Mouse (Mus musculus): ENCODE measurements at regions not wholly inside any gene's neighbourhood (a gene's known extent, or its start where the extent isn't known, plus 50 kb on each side); places are given as distances from the start of the nearest gene placed in this dataset.

DNA sequence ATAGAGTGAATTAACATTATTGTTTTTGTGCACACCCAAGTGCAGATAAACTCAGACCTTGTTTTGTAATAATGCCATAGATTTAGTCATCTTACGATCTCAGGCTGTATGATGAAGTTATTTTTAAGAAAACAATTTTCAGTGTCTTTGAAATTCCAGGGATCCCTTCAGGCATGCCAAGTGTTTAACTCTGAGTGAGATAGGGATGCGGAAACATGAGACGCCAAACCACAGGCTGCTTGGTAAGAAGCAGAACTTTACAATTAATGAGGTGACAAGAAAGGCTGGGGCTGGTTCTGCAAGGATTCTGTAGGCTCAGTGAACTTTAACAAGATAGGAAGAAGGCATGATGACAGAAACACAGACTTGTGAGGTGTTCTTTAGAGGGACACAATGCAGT is 292.3 kb upstream of the Alcam start:
- no peak for ATAC-seq (ENCODE audit: low FRiP score)
- Histone ChIP-seq H3K4me2 (replicated peaks; ENCODE audit: low read depth, low read length) (no peak overlapping the region), H3K9ac (ENCODE audit: low read depth, low read length) (no peak overlapping the region), H3K4me3 (ENCODE audit: low read depth, low read length) (no peak overlapping the region), H3K27me3 (ENCODE audit: control insufficient read depth, insufficient read depth, low read length) (no peaks in the 10 kb centered on the region), H3K4me1 (replicated peaks; ENCODE audit: control insufficient read depth, insufficient read depth, low read length) (no peaks in the 10 kb centered on the region), H3K27ac (ENCODE audit: low read depth, low read length) (no peak overlapping the region), H3K36me3 (ENCODE audit: control insufficient read depth, insufficient read depth, low read length) (no peaks in the 10 kb centered on the region), H3K9me3 (ENCODE audit: control insufficient read depth, low read length) (no peaks in the 10 kb centered on the region)
- no peak for DNase-seq (ENCODE audit: low spot score)
- 78% methylated on average over 3 of the region's 3 CpGs for WGBS

DNA sequence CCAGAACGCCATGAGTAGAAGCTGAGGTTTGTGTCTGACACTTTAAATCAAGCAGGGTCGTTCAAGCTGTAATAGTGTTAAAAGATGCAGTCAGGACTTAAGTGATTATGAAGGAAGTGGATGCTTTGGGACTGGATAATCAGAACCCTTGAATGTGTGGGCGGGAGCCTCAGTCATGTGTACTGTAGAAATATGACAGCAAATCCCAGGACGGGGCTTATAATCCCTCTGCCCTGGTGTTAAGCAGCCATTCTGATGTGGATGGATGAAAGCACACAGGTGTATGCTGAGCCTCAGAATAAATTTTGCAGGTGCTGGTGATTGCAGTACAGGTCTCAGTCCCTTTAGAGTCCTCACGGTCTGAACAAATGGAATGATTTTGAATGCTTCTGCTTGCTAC is 290.8 kb upstream of the Alcam start:
- Histone ChIP-seq H3K9ac (ENCODE audit: low read depth, low read length) (no peak overlapping the region), H3K9me3 (ENCODE audit: control insufficient read depth, low read length) (no peaks in the 10 kb centered on the region), H3K4me1 (replicated peaks; ENCODE audit: control insufficient read depth, insufficient read depth, low read length) (no peaks in the 10 kb centered on the region), H3K27ac (ENCODE audit: low read depth, low read length) (no peak overlapping the region), H3K36me3 (ENCODE audit: control insufficient read depth, insufficient read depth, low read length) (no peaks in the 10 kb centered on the region), H3K4me2 (replicated peaks; ENCODE audit: low read depth, low read length) (no peak overlapping the region), H3K27me3 (ENCODE audit: control insufficient read depth, insufficient read depth, low read length) (no peaks in the 10 kb centered on the region), H3K4me3 (ENCODE audit: low read depth, low read length) (no peak overlapping the region)
- DNase-seq (ENCODE audit: low spot score) (no peak), ATAC-seq (ENCODE audit: low FRiP score) (no peak)
- WGBS = 89% methylated on average over 5 of the region's 5 CpGs

- DNase-seq (ENCODE audit: low spot score) = no peak
- Histone ChIP-seq H3K4me1 (replicated peaks; ENCODE audit: control insufficient read depth, insufficient read depth, low read length) (no peaks in the 10 kb centered on the region), H3K27me3 (ENCODE audit: control insufficient read depth, insufficient read depth, low read length) (no peaks in the 10 kb centered on the region), H3K27ac (ENCODE audit: low read depth, low read length) (no peak overlapping the region), H3K4me3 (ENCODE audit: low read depth, low read length) (no peak overlapping the region), H3K4me2 (replicated peaks; ENCODE audit: low read depth, low read length) (no peak overlapping the region), H3K9me3 (ENCODE audit: control insufficient read depth, low read length) (no peaks in the 10 kb centered on the region), H3K9ac (ENCODE audit: low read depth, low read length) (no peak overlapping the region), H3K36me3 (ENCODE audit: control insufficient read depth, insufficient read depth, low read length) (no peaks in the 10 kb centered on the region)
- 69% methylated on average over 3 of the region's 3 CpGs for WGBS
- ATAC-seq (ENCODE audit: low FRiP score) = no peak
These were observed 288.3 kb upstream of the Alcam start for GRCm38 (mm10) chr16:52742166-52742565.

GRCm38 (mm10) chr16:52726120-52726844 is 272.4 kb upstream of the Alcam start:
- Histone ChIP-seq H3K4me1 (replicated peaks; ENCODE audit: control insufficient read depth, insufficient read depth, low read length) (no peaks in the 10 kb centered on the region), H3K27ac (ENCODE audit: low read depth, low read length) (no peak overlapping the region), H3K9ac (ENCODE audit: low read depth, low read length) (no peak overlapping the region), H3K27me3 (ENCODE audit: control insufficient read depth, insufficient read depth, low read length) (no peaks in the 10 kb centered on the region), H3K36me3 (ENCODE audit: control insufficient read depth, insufficient read depth, low read length) (no peaks in the 10 kb centered on the region), H3K9me3 (ENCODE audit: control insufficient read depth, low read length) (no peaks in the 10 kb centered on the region), H3K4me3 (ENCODE audit: low read depth, low read length) (no peak overlapping the region), H3K4me2 (replicated peaks; ENCODE audit: low read depth, low read length) (no peak overlapping the region)
- WGBS = 78% methylated on average over 3 of the region's 3 CpGs
- ATAC-seq (ENCODE audit: low FRiP score) (no peak), DNase-seq (ENCODE audit: low spot score) (no peak)

GRCm38 (mm10) chr16:52718231-52718932 is 264.5 kb upstream of the Alcam start:
- DNase-seq (ENCODE audit: low spot score) (no peak), ATAC-seq (ENCODE audit: low FRiP score) (no peak)
- Histone ChIP-seq H3K9me3 (ENCODE audit: control insufficient read depth, low read length) (no peaks in the 10 kb centered on the region), H3K27ac (ENCODE audit: low read depth, low read length) (no peak overlapping the region), H3K9ac (ENCODE audit: low read depth, low read length) (no peak overlapping the region), H3K4me2 (replicated peaks; ENCODE audit: low read depth, low read length) (no peak overlapping the region), H3K27me3 (ENCODE audit: control insufficient read depth, insufficient read depth, low read length) (no peaks in the 10 kb centered on the region), H3K4me3 (ENCODE audit: low read depth, low read length) (no peak overlapping the region), H3K4me1 (replicated peaks; ENCODE audit: control insufficient read depth, insufficient read depth, low read length) (no peaks in the 10 kb centered on the region), H3K36me3 (ENCODE audit: control insufficient read depth, insufficient read depth, low read length) (no peaks in the 10 kb centered on the region)
- 81% methylated on average over 1 of the region's 1 CpGs for WGBS

GRCm38 (mm10) chr16:52690272-52690671 is 236.4 kb upstream of the Alcam start:
- Histone ChIP-seq H3K4me1 (replicated peaks; ENCODE audit: control insufficient read depth, insufficient read depth, low read length) (no peaks in the 10 kb centered on the region), H3K9ac (ENCODE audit: low read depth, low read length) (no peak overlapping the region), H3K36me3 (ENCODE audit: control insufficient read depth, insufficient read depth, low read length) (no peaks in the 10 kb centered on the region), H3K9me3 (ENCODE audit: control insufficient read depth, low read length) (no peaks in the 10 kb centered on the region), H3K4me3 (ENCODE audit: low read depth, low read length) (no peak overlapping the region), H3K4me2 (replicated peaks; ENCODE audit: low read depth, low read length) (no peak overlapping the region), H3K27me3 (ENCODE audit: control insufficient read depth, insufficient read depth, low read length) (no peaks in the 10 kb centered on the region), H3K27ac (ENCODE audit: low read depth, low read length) (no peak overlapping the region)
- DNase-seq (ENCODE audit: low spot score) (no peak), ATAC-seq (ENCODE audit: low FRiP score) (no peak)
- 81% methylated on average over 1 of the region's 1 CpGs for WGBS

DNA sequence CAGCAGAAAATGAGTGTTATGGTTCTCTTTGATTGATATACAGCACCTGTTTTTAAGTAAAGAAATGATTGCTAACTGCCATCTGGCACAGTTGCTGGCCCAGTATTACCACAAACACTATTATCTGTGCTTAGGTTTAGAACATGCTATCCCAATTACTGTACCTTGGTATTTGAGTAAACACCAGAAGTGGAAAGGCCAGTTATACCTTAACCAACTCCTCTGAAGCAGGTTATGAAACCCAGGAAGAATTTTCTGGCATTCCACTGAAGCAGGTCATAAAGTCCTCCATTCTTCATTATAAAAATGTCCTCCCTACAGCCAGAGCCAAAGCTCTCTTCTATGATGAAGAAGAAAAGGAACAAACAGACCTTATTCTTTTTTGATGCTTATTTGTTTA is 201.0 kb upstream of the Alcam start:
- no peaks in the 10 kb centered on the region for H3K27me3 ChIP-seq (ENCODE audit: control insufficient read depth, insufficient read depth, low read length)
- H3K36me3 ChIP-seq (ENCODE audit: control insufficient read depth, insufficient read depth, low read length) = no peaks in the 10 kb centered on the region
- DNase-seq (ENCODE audit: low spot score) (no peak), ATAC-seq (ENCODE audit: low FRiP score) (no peak)
- H3K9me3 ChIP-seq (ENCODE audit: control insufficient read depth, low read length) = no peaks in the 10 kb centered on the region
- no peak overlapping the region for H3K4me2 ChIP-seq (replicated peaks; ENCODE audit: low read depth, low read length)
- H3K27ac ChIP-seq (ENCODE audit: low read depth, low read length) = no peak overlapping the region
- no peak overlapping the region for H3K4me3 ChIP-seq (ENCODE audit: low read depth, low read length)
- no peaks in the 10 kb centered on the region for H3K4me1 ChIP-seq (replicated peaks; ENCODE audit: control insufficient read depth, insufficient read depth, low read length)
- H3K9ac ChIP-seq (ENCODE audit: low read depth, low read length) = no peak overlapping the region
